Mouse (Mus musculus) forebrain, embryonic 16.5 days (tissue): ENCODE results near the gene Csnk1g2. TPM values are rescaled to one million over a fixed set of nuclear protein-coding genes. Genes with fewer than 3 reads are reported as not detected.

ENCODE experiments used
- ATAC-seq: fragments of 200-750 bp; cut with Nextera tagmentation; 2 replicates; pipeline ENCODE4 v1.8.0; 2017; ENCODE audit warnings: mild to moderate bottlenecking, moderate library complexity
- H3K27ac ChIP-seq: fragments of 300-500 bp; sonication (generic); 2 replicates; pipeline ENCODE4 v1.5.1; 2014; ENCODE audit warnings: low read length, control low read depth
- H3K27me3 ChIP-seq: fragments of 300-500 bp; sonication (generic); replicated peaks from 2 replicates; pipeline ENCODE4 v1.6.1; 2014; ENCODE audit warnings: low read length; ENCODE audit not compliant: control insufficient read depth, insufficient read depth
- H3K36me3 ChIP-seq: fragments of 300-500 bp; sonication (generic); 2 replicates; pipeline ENCODE4 v1.6.1; 2014; ENCODE audit not compliant: control insufficient read depth, insufficient read depth
- H3K4me1 ChIP-seq: fragments of 300-500 bp; sonication (generic); replicated peaks from 2 replicates; pipeline ENCODE4 v1.6.1; 2014; ENCODE audit warnings: low read length; ENCODE audit not compliant: control insufficient read depth, insufficient read depth
- H3K4me2 ChIP-seq: fragments of 300-500 bp; sonication (generic); 2 replicates; pipeline ENCODE4 v1.6.1; 2014; ENCODE audit warnings: mild to moderate bottlenecking, low read length, control low read depth
- H3K4me3 ChIP-seq: fragments of 300-500 bp; sonication (generic); replicated peaks from 2 replicates; pipeline ENCODE4 v1.5.1; 2014; ENCODE audit warnings: mild to moderate bottlenecking, low read length, control low read depth
- H3K9ac ChIP-seq: fragments of 300-500 bp; sonication (generic); replicated peaks from 2 replicates; pipeline ENCODE4 v1.6.1; 2014; ENCODE audit warnings: low read depth, low read length, control low read depth
- H3K9me3 ChIP-seq: fragments of 300-500 bp; sonication (generic); 2 replicates; pipeline ENCODE4 v1.6.1; 2016; ENCODE audit warnings: low read length; ENCODE audit not compliant: control insufficient read depth
- WGBS: fragments of 180-500 bp; shearing (Covaris S2); extraction: QIAGEN DNeasy Blood & Tissue Kit; methylation state at CpG from one replicate; pipeline ENCODE4 v1.1.7; 2014; 5-methylcytosine and 5-hydroxymethylcytosine counted together
- polyA plus RNA-seq: library from polyadenylated mRNA; unstranded; fragments of >200 nt; fragmentation: Nextera tagmentation; extraction: Ambion mirVana; gene quantifications from 2 replicates; pipeline ENCODE4 v1.2.1, GENCODE M21; 2015

Csnk1g2 gene
- polyA plus RNA-seq, 1 experiment from 2014 or later = 96.9 TPM

GRCm38 (mm10) chr10:80674851-80675404 lies 52.3 kb downstream of the Csnk1g2 start:
- 18% methylated on average over 6 of the region's 6 CpGs for WGBS
- Histone ChIP-seq H3K36me3 (0 out of 2 replicates have a peak, but pooled peaks cover 3% of the 10 kb centered on the region), H3K4me3 (peak overlapping the region; percentile 93), H3K9me3 (no peaks in the 10 kb centered on the region), H3K4me2 (peak overlapping the region; percentile 94), H3K27ac (peak overlapping the region; percentile 81; the same call in 1 of the 2 replicates), H3K4me1 (peaks cover 63% of the 10 kb centered on the region), H3K27me3 (no peaks in the 10 kb centered on the region), H3K9ac (peak overlapping the region; percentile 95)
- ATAC-seq = no peak

- H3K4me3 ChIP-seq = peak overlapping the region; percentile 93
- 0 out of 2 replicates have a peak, but pooled peaks cover 3% of the 10 kb centered on the region for H3K36me3 ChIP-seq
- peaks cover 63% of the 10 kb centered on the region for H3K4me1 ChIP-seq
- peak; percentile 13 for ATAC-seq
- H3K4me2 ChIP-seq = peak overlapping the region; percentile 94
- peak overlapping the region; percentile 81 for H3K27ac ChIP-seq
- H3K9me3 ChIP-seq = no peaks in the 10 kb centered on the region
- H3K27me3 ChIP-seq = no peaks in the 10 kb centered on the region
- 0% methylated on average over 34 of the region's 54 CpGs for WGBS
- peak overlapping the region; percentile 95 for H3K9ac ChIP-seq
Observed at GRCm38 (mm10) chr10:80675405-80676197, 53.0 kb downstream of the Csnk1g2 start.

- Histone ChIP-seq H3K9ac (peak overlapping the region; percentile 95), H3K4me1 (peaks cover 63% of the 10 kb centered on the region), H3K4me2 (peak overlapping the region; percentile 76), H3K4me3 (peak overlapping the region; percentile 93), H3K36me3 (0 out of 2 replicates have a peak, but pooled peaks cover 3% of the 10 kb centered on the region), H3K9me3 (no peaks in the 10 kb centered on the region), H3K27me3 (no peaks in the 10 kb centered on the region), H3K27ac (peak overlapping the region; percentile 98)
- peak; percentile 92 for ATAC-seq
- WGBS = under 1% methylated on average over 66 of the region's 78 CpGs
Observed at GRCm38 (mm10) chr10:80676198-80676928, 53.7 kb downstream of the Csnk1g2 start.

GRCm38 (mm10) chr10:80677128-80677875 lies 54.7 kb downstream of the Csnk1g2 start:
- WGBS = 25% methylated on average over 9 of the region's 9 CpGs

GRCm38 (mm10) chr10:80677942-80678436 lies 55.4 kb downstream of the Csnk1g2 start, which contains the start of gene Mknk2:
TSS of gene Mknk2 (minus strand) at chr10:80678112.
- 8% methylated on average over 8 of the region's 8 CpGs for WGBS
- Histone ChIP-seq H3K4me1 (peaks cover 51% of the 10 kb centered on the region), H3K4me3 (peak within 1 kb of the TSS; percentile 52), H3K36me3 (no peaks in the 10 kb centered on the region), H3K27ac (peak within 1 kb of the TSS; percentile 98), H3K9me3 (no peaks in the 10 kb centered on the region), H3K27me3 (no peaks in the 10 kb centered on the region), H3K4me2 (peak within 1 kb of the TSS; percentile 76), H3K9ac (peak within 1 kb of the TSS; percentile 72)
- peak; percentile 29; the same call in 1 of the 2 replicates for ATAC-seq

More at GRCm38 (mm10) chr10:80677128-80677875, 54.7 kb downstream of the Csnk1g2 start:
- Histone ChIP-seq H3K4me1 (peaks cover 58% of the 10 kb centered on the region), H3K27ac (peak overlapping the region; percentile 98), H3K9me3 (no peaks in the 10 kb centered on the region), H3K4me3 (peak overlapping the region; percentile 52), H3K27me3 (no peaks in the 10 kb centered on the region), H3K4me2 (peak overlapping the region; percentile 76), H3K9ac (peak overlapping the region; percentile 72), H3K36me3 (no peaks in the 10 kb centered on the region)
- no peak for ATAC-seq

- Histone ChIP-seq H3K27me3 (no peaks in the 10 kb centered on the region), H3K4me2 (no peak overlapping the region), H3K27ac (peak overlapping the region; percentile 98), H3K36me3 (no peaks in the 10 kb centered on the region), H3K4me1 (peaks cover 43% of the 10 kb centered on the region), H3K9ac (no peak overlapping the region), H3K9me3 (no peaks in the 10 kb centered on the region), H3K4me3 (no peak overlapping the region)
- ATAC-seq = no peak
- 51% methylated on average over 8 of the region's 10 CpGs for WGBS
Observed at GRCm38 (mm10) chr10:80678601-80679377, 56.2 kb downstream of the Csnk1g2 start.

GRCm38 (mm10) chr10:80679556-80680259 lies 57.1 kb downstream of the Csnk1g2 start:
- ATAC-seq = no peak
- Histone ChIP-seq H3K4me3 (no peak overlapping the region), H3K9ac (no peak overlapping the region), H3K36me3 (no peaks in the 10 kb centered on the region), H3K4me1 (peaks cover 34% of the 10 kb centered on the region), H3K27me3 (no peaks in the 10 kb centered on the region), H3K9me3 (no peaks in the 10 kb centered on the region), H3K4me2 (no peak overlapping the region), H3K27ac (peak overlapping the region; percentile 98)
- 72% methylated on average over 9 of the region's 9 CpGs for WGBS
